Mouse (Mus musculus) retina, adult 2 months (tissue): ENCODE data around the gene Ldb3.

Experiments used
- DNase-seq: peaks from one replicate; pipeline ENCODE4 v3.0.0-alpha.2; 2012; ENCODE audit warnings: low read depth, low spot score

The Ldb3 gene

GRCm38 (mm10) chr14:34588498-34588897, at the start of gene Ldb3:
Ldb3 (minus strand) TSS chr14:34588682.
- no peak for DNase-seq

GRCm38 (mm10) chr14:34635721-34636120, 47.2 kb upstream of the Ldb3 start:
- no peak for DNase-seq

GRCm38 (mm10) chr14:34635192-34635591, 46.7 kb upstream of the Ldb3 start:
- no peak for DNase-seq

GRCm38 (mm10) chr14:34632722-34633448, 44.4 kb upstream of the Ldb3 start:
- no peak for DNase-seq

GRCm38 (mm10) chr14:34626824-34627223, 38.3 kb upstream of the Ldb3 start:
- DNase-seq = no peak

GRCm38 (mm10) chr14:34623531-34624210, 35.2 kb upstream of the Ldb3 start:
- no peak for DNase-seq

- no peak for DNase-seq
Measured at GRCm38 (mm10) chr14:34623074-34623473, 34.6 kb upstream of the Ldb3 start.

- no peak for DNase-seq
Measured at GRCm38 (mm10) chr14:34620611-34621376, 32.3 kb upstream of the Ldb3 start.

- no peak for DNase-seq
Measured at GRCm38 (mm10) chr14:34618808-34619207, 30.3 kb upstream of the Ldb3 start.

GRCm38 (mm10) chr14:34616821-34617220, 28.3 kb upstream of the Ldb3 start:
- peak; percentile 79 for DNase-seq

- no peak for DNase-seq
Measured at GRCm38 (mm10) chr14:34615625-34616024, 27.1 kb upstream of the Ldb3 start.

- DNase-seq = no peak
Measured at GRCm38 (mm10) chr14:34615082-34615481, 26.6 kb upstream of the Ldb3 start.

- DNase-seq = no peak
Measured at GRCm38 (mm10) chr14:34614551-34614950, 26.1 kb upstream of the Ldb3 start.

- no peak for DNase-seq
Measured at GRCm38 (mm10) chr14:34613523-34613922, 25.0 kb upstream of the Ldb3 start.

GRCm38 (mm10) chr14:34612222-34612621, 23.7 kb upstream of the Ldb3 start:
- no peak for DNase-seq

GRCm38 (mm10) chr14:34611591-34611990, 23.1 kb upstream of the Ldb3 start:
- DNase-seq = peak; percentile 76

- no peak for DNase-seq
Measured at GRCm38 (mm10) chr14:34601910-34602309, 13.4 kb upstream of the Ldb3 start.

GRCm38 (mm10) chr14:34599941-34600340, 11.5 kb upstream of the Ldb3 start, which contains the start of gene Opn4:
Opn4 (minus strand) TSS chr14:34600142.
- DNase-seq = no peak

- DNase-seq = no peak
Measured at GRCm38 (mm10) chr14:34595596-34596255, 7.2 kb upstream of the Ldb3 start.

GRCm38 (mm10) chr14:34591741-34592535, 3.5 kb upstream of the Ldb3 start:
- no peak for DNase-seq
